Mouse (Mus musculus) T-cell, adult 66 days (primary cell): Measurements from ENCODE around the gene Pla2g2e. TPM values are rescaled to one million over a fixed set of nuclear protein-coding genes. Genes with fewer than 3 reads are reported as not detected.

Source experiments
- total RNA-seq, 2 experiments: library from RNA; stranded (reverse); gene quantifications; 3 replicates in 1 of 2; 4 replicates in 1 of 2; pipeline ENCODE4 v1.2.4; 2023

Gene Pla2g2e
- total RNA-seq, result not detected

DNA sequence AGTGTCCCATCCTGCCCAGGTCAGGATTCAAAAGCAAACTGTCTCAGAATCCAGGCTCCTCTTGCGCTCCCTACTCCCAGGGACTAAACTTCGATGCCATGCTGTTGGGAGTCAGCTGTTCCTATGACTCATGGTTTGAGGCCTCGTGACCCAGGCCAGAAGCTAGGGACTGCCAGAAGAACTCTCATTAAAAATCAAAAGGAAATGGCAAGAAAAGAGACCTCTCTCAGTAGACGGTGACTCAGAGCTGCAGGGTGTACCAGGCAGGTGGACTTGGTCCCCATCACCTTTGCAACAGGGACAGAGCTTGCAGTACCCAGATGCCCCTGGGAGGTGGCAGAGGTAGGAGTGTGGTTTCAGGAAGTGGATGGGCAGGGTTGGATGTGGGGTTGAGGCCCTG lies at the start of gene Pla2g2e:
Pla2g2e (plus strand) TSS at position 212 of the 400 bp plus-strand sequence.

DNA sequence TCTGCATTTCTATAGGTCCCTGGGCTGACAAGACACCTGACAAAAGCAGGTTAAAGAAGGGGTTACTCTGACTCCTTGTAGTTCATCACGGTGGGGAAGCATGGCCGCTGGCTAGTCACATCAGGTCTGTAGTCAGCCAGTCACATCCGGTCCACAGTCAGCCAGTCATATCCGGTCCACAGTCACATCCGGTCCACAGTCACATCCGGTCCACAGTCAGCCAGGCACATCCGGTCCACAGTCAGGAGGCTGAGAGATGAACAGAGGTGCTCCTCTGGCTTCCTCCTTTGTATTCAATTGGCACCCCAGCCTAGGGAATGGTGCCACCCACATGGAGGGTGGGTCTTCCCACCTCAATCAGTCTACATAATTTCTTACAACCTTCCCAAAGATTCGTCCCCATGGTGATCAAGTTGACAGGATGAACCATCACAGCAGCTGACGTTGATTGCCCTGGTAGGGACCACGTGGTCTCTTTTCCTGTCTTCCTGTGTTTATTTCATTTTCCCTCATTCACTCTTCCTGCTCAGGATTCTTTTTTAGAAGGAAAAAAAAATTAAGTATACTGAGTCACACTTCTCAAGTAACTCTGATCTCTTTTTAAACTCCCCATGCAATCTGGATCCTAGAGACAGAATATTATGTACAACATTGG lies 14.3 kb upstream of the Pla2g2e start, which contains the start of gene Pla2g5:
Pla2g5 (minus strand) TSS at position 139 of the 655 bp plus-strand sequence.

DNA sequence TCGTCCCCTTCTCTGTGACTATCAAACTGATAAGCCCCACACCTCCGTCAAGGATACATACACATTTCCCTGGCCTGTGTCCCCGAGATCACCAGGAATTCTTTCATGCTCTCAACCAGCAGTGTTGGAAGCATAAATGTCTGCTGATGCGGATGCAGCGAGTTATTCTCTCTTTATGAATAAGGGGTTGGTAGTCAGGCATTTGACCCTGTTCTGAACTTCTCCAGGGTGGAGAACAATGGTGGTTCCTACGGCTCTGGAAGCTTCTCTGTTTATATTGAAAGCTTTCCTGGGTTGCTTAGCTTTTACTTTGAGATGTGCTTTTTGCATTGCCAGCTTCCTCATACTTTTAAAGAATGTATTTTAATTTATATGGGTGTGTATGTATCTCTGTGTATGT lies 3.9 kb upstream of the Pla2g2e start, which contains the start of gene Gm13030:
Gm13030 (minus strand) TSS at position 101 of the 400 bp plus-strand sequence.

DNA sequence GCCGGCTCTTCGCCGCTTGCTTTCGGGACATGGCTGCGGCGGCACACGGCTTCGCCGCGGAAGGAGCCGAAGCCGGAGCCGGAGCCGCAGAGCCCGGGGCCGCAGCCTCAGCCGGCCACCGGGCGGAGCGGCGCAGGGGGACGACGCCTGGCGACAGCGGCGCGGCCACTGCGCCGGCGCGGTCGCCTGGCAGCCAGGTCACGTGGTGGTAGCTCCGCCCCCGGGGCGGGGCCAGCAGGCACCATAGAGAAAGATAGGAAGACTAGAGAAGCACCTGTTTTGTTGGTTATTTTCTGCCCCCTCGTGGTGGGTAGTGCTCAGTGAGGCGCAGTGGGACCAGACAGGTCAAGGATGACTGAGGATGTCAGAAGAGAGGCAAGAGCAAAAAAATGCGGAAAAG lies 36.1 kb downstream of the Pla2g2e start, which contains the start of gene Otud3:
Otud3 (minus strand) TSS at position 149 of the 400 bp plus-strand sequence.

Other genes with a start within 250 kb of the Pla2g2e start
- not detected for gene Vwa5b1, start 242.1 kb upstream of the Pla2g2e start, total RNA-seq
- not detected for gene Pla2g2c, start 153.2 kb upstream of the Pla2g2e start, total RNA-seq
- under 1 TPM; 0.20 to 0.24 TPM for gene Ubxn10, start 140.8 kb upstream of the Pla2g2e start, total RNA-seq
- gene Pla2g2f, start 120.3 kb upstream of the Pla2g2e start, total RNA-seq, result not detected
- gene Pla2g2d, start 102.2 kb upstream of the Pla2g2e start, total RNA-seq, result 1 to 10 TPM in 1 of 2 experiments, under 1 TPM in 1; 0.65 to 1.3 TPM
- not detected for gene Pla2g5, start 14.5 kb upstream of the Pla2g2e start, total RNA-seq
- gene Gm13030, start 4.0 kb upstream of the Pla2g2e start, total RNA-seq, result not detected
- gene Otud3, start 36.0 kb downstream of the Pla2g2e start, total RNA-seq, result 10 to 100 TPM in 1 of 2 experiments, 1 to 10 TPM in 1; 9.8 to 12.9 TPM
- gene Rnf186, start 89.2 kb downstream of the Pla2g2e start, total RNA-seq, result not detected
- 10 to 100 TPM; 48.0 to 53.6 TPM for gene Tmco4, start 94.9 kb downstream of the Pla2g2e start, total RNA-seq
- not detected for gene Htr6, start 197.6 kb downstream of the Pla2g2e start, total RNA-seq
- under 1 TPM; 0.62 to 0.70 TPM for gene Nbl1, start 215.1 kb downstream of the Pla2g2e start, total RNA-seq